22 mouse cellular contexts compared by ENCODE assay signal in genomic region chr9:119958835-119959234, GRCm38 (mm10). TPM values are rescaled to one million over a fixed set of nuclear protein-coding genes. Genes with fewer than 3 reads are reported as not detected.
"Had no signal": no experiment of that assay in that cellular context is flagged by ENCODE, and none has a peak within 500 bp of the region (broad histone marks: within the 10 kb centered on the region; RNA-seq: fewer than 3 reads in every experiment).

No protein-coding gene starts in this region.

- H3K9me3 ChIP-seq: liver, embryonic 13.5 days; megakaryocyte, embryonic 14.5 days; midbrain, embryonic 10.5 days; midbrain, embryonic 13.5 days; neural tube, embryonic 13.5 days; stomach, embryonic 15.5 days had no signal

- ATAC-seq: midbrain, embryonic 13.5 days; midbrain, embryonic 16.5 days had no signal

- H3K9ac ChIP-seq: liver, embryonic 13.5 days; midbrain, embryonic 13.5 days; neural tube, embryonic 13.5 days; stomach, embryonic 15.5 days had no signal

- H3K36me3 ChIP-seq: liver, embryonic 13.5 days; midbrain, embryonic 10.5 days; midbrain, embryonic 13.5 days; neural tube, embryonic 13.5 days; stomach, embryonic 15.5 days had no signal

- H3K27me3 ChIP-seq: liver, embryonic 13.5 days; neural tube, embryonic 13.5 days; stomach, embryonic 15.5 days had no signal

- DNase-seq: kidney, postnatal 25 days; layer of hippocampus, adult 9-11 months; layer of hippocampus, postnatal 36 days; liver, embryonic 13.5 days; lung, adult 2 months; lung, postnatal 14 days; retina, postnatal 1 day; right cerebral cortex, postnatal 25 days; spleen, adult 18-20 months; thymus, postnatal 25 days had no signal

- H3K4me3 ChIP-seq: layer of hippocampus, adult 2 months; left cerebral cortex, adult 2 months; liver, embryonic 13.5 days; megakaryocyte, embryonic 14.5 days; midbrain, embryonic 10.5 days; midbrain, embryonic 13.5 days; myocyte; neural tube, embryonic 13.5 days; stomach, embryonic 15.5 days had no signal

- H3K27ac ChIP-seq: kidney, postnatal 0 days; layer of hippocampus, adult 2 months; left cerebral cortex, adult 2 months; liver, embryonic 13.5 days; midbrain, embryonic 10.5 days; midbrain, embryonic 13.5 days; neural tube, embryonic 13.5 days; stomach, embryonic 15.5 days had no signal

- H3K4me2 ChIP-seq: liver, embryonic 13.5 days; midbrain, embryonic 13.5 days; neural tube, embryonic 13.5 days; stomach, embryonic 15.5 days had no signal

RNA-seq across cellular contexts. Expression of gene Ttc21a, which starts 21.4 kb away (rescaled TPM):
- total RNA-seq: liver, adult 2 months; monocyte, adult 5-6 weeks had no signal
- polyA plus RNA-seq: liver, adult 2 months had no signal
